Mouse (Mus musculus): ENCODE results near the gene Cnn1. TPM values are rescaled to one million over a fixed set of nuclear protein-coding genes. Genes with fewer than 3 reads are reported as not detected.
A peak's percentile ranks its signal among the peaks of the same experiment; 100 is the strongest.

The Cnn1 gene
- under 1 TPM; 0.88 to 0.93 TPM for total RNA-seq (2021)
- long read RNA-seq, experiment 1, result 0 reads
- long read RNA-seq, experiment 2, result 0 reads

- peak in 1 of 2 experiments; percentile 31 for DNase-seq (ENCODE audit: low spot score in 2 of 2)
- intact Hi-C loops (cut with DNase I), result no loop called here
These were observed at the start of gene Cnn1 for GRCm38 (mm10) chr9:22098993-22099696. Gene Cnn1 (plus strand): TSS chr9:22099216.

- intact Hi-C loops (cut with DNase I), result no loop called here
- DNase-seq (ENCODE audit: low spot score in 2 of 2), result no peak
These were observed 49.7 kb upstream of the Cnn1 start for GRCm38 (mm10) chr9:22049315-22049714.

DNA sequence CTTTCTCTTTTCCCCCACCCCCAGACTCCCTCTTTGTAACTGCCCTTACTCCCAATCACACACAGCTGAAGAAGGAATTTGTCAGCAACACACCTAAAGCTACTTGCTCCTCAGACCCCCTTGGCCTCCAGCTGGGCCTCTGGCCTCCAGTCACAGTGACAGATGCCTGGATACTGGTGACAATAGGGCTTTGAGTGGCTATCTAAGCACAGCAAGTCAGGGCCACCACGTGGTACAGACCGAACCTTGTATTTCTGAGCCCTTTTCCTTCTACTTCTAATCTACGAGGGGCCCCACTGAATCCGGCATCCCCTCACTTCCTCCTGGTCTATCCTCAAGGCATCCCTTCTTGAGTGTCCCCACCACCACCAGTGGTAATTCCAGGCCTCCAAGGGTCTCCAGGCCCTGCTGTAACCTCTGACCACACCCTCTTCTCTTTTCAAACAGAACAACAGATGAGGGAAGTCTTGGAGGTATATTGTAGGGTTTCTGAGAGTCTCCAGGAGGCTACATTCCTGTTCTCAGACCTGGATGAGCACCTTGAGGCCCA lies 49.2 kb upstream of the Cnn1 start:
- intact Hi-C loops (cut with DNase I), result loop anchor here (5.0 kb wide), 2 partner anchors 37 to 97 kb away; no protein-coding TSS in a partner anchor
- no peak for DNase-seq (ENCODE audit: low spot score in 2 of 2)

- peak; percentile 52 to 64 for DNase-seq (ENCODE audit: low spot score in 2 of 2)
- intact Hi-C loops (cut with DNase I), result loop anchor here (5.0 kb wide), 2 partner anchors 38 to 98 kb away; no protein-coding TSS in a partner anchor
These were observed 48.6 kb upstream of the Cnn1 start for GRCm38 (mm10) chr9:22050351-22050889.

DNA sequence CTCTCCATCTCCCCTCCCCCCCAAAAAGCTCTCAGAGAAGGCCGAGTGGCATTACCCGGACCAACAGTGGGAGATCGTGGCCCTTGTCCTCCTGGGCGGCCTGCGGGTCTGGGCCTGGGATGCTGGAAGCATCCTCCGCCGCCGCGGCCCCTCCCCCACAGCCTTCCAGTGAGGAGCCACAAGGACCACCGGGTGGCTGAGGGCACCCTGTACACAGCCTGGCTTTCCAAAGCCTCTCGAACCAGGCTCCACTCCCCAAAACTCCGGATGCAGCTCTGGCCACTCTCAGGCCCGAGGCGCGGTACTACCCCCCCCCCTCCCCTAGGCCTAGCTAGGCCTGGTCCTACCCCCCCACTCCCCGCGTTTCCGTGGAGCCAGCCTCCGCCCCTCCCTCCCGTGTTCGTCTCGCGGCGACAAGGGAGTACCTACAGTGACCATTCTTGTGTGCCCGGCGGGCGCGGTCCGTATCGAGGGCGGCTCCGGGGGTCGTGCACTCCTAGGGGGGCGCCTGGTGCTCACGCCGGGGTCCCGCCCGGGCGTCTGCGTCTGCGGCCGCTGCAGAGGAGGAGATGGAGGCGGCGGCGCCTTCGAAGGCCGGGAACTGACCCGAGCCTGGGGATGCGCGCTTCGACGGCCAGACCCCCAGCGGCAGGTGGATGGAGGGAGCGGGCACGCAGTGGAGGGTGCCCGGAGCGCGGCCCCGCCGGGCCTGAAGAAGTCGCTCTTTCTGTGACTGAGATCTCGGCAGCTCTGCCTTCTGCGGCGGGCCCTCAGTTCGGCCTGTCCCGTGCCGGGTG lies 47.7 kb upstream of the Cnn1 start:
- DNase-seq (ENCODE audit: low spot score in 2 of 2), result peak in 1 of 2 experiments; percentile 39
- intact Hi-C loops (cut with DNase I), result loop anchor here (5.0 kb wide), 2 partner anchors 39 to 99 kb away; no protein-coding TSS in a partner anchor

GRCm38 (mm10) chr9:22051958-22052254 lies 47.1 kb upstream of the Cnn1 start, which contains the start of gene Elavl3:
Gene Elavl3 (minus strand): TSS chr9:22052023.
- peak; percentile 85 to 87 for DNase-seq (ENCODE audit: low spot score in 2 of 2)
- intact Hi-C loops (cut with DNase I), result loop anchor here (5.0 kb wide), 2 partner anchors 40 to 100 kb away; no protein-coding TSS in a partner anchor

- intact Hi-C loops (cut with DNase I), result loop anchor here (5.0 kb wide), 2 partner anchors 41 to 101 kb away; no protein-coding TSS in a partner anchor
- no peak for DNase-seq (ENCODE audit: low spot score in 2 of 2)
These were observed 45.4 kb upstream of the Cnn1 start for GRCm38 (mm10) chr9:22053657-22054056.

DNA sequence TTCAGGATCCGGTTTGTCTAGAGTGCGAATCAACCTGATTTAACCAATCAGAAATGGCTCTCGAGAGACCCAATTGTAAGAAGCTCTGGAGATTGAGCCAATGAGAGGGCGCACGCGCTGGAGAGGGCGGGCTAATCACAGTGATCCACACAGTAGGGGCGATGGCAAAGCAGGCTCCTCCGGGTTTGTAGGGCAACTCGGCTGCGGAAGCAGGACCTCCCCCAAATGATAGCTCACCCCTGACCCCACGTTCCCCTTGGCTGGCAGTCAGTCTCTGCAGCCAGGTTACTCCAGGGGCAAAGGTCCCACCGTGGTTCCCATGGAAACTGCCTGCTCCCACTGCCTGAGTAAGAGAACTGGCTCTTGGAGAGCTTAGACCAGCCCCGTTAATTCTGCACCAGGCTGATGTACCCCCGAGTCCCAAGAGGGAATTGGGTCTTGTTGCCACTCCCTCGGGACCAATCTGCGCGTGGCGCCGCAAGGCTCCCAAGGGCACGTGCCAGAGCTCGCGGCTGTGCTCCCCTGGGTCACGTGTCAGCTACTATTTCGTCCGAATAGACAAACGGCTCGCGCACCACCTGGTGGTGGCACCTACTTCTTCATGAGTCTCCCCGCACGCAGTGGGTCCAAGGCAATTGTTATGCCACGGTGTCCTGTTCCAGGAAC lies 44.5 kb upstream of the Cnn1 start:
- DNase-seq (ENCODE audit: low spot score in 2 of 2), result peak; percentile 83 to 88
- intact Hi-C loops (cut with DNase I), result loop anchor here (5.0 kb wide), 2 partner anchors 42 to 102 kb away; no protein-coding TSS in a partner anchor

DNA sequence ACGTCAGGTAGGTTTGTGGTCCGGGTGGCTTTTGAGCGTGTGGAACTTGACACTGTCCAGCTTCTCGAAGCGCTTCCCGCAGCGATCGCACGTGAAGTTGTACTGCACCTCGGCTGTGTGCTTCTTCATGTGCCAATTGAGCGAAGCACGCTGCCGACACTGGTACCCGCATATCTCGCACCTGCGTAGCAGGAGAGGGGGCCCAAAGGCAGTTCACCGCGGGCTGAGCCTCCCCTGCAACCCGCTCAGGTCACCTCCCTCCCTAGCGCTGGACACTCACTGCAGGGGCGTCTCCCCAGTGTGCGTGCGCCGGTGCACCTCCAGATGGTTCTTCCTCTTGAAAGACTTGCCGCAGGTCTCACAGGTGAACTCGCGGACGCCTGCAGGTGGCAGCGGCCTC lies 43.3 kb upstream of the Cnn1 start:
- DNase-seq (ENCODE audit: low spot score in 2 of 2), result no peak
- intact Hi-C loops (cut with DNase I), result no loop called here

GRCm38 (mm10) chr9:22056303-22056910 lies 42.6 kb upstream of the Cnn1 start:
- no peak for DNase-seq (ENCODE audit: low spot score in 2 of 2)
- intact Hi-C loops (cut with DNase I), result no loop called here

DNA sequence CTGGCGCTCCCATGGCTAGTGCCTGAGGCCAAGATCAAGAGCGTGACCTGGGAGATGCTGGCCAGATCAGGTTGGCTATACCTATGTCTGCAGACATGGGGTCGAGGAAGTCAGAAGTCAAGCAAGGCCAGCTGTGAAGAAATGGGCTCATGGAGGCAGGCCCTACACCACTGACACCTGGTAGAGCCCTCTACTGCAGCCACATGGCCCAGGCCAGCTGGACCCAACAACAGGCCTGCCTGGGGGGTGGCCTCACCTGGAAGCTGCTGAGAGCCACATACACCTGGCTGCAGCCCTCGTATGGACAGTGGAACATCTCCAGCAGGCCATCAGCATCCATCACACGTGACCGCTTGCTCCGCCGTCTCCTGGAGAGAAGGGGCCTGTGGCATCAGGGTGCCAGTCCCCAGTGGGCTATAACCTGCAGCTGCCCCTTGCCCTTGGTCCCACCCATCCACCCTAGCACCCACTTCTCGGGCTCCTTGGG lies 41.9 kb upstream of the Cnn1 start:
- intact Hi-C loops (cut with DNase I), result no loop called here
- DNase-seq (ENCODE audit: low spot score in 2 of 2), result no peak

DNA sequence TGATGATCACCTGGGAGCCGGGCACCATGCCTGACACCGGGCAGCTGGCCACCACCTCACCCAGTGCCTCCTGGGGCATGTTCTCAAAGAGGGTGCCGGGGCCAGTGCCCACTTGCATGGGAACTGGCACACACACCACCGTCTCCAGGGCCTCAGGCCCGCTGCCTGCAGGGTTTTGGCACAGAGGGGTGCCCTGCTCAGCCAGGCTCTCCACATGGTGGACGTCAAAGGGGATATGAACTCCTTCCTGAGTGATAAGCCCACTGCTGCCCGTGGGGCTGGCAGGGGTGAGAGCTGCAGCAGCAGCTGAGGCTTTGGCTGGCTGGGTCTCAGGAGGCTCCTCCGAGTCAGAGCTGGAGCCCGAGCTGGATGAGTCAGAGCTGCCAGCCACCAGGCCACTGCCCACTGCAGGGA lies 41.0 kb upstream of the Cnn1 start:
- intact Hi-C loops (cut with DNase I), result no loop called here
- no peak for DNase-seq (ENCODE audit: low spot score in 2 of 2)

DNA sequence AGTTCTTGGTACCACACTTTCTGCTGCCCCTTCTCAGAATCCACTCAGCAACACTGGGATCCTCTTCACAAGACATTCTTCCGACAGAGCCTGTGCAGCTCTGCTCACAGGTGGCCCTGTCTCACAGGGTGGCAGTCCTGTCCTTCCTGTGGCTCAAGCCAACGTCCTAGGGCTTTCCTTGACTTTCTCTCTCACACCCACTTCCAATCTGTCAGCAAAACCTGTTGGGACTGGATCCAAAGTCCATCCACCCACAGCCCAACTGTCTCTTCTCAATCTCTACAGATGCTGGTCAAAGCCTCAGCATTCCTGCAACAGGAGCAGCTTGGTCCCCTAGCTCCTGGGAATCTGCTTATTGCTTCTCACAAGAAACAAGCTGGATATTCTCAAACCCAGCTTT lies 37.7 kb upstream of the Cnn1 start:
- intact Hi-C loops (cut with DNase I), result no loop called here
- DNase-seq (ENCODE audit: low spot score in 2 of 2), result peak in 1 of 2 experiments; percentile 52

- no peak for DNase-seq (ENCODE audit: low spot score in 2 of 2)
- intact Hi-C loops (cut with DNase I), result no loop called here
These were observed 34.7 kb upstream of the Cnn1 start for GRCm38 (mm10) chr9:22064341-22064740.

DNA sequence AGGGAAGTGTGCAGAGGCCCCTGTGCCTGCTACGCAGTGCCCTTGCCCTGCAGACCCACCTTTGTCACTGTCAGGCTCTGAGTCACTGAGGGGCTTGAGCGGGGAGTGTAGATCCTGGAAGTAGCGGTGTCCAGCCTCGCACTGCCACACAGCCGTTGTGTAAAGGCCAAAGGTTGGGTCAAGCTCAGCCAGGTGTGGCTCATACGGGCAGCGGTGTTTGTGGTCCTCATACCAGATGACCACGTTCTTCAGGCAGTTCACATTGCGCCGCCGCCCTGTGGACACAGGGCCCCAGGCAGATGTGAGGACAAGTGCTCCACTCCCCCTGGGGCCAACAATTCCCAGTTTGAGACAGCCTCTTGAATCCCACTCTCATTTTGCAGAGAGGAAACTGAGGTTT lies 33.4 kb upstream of the Cnn1 start:
- intact Hi-C loops (cut with DNase I), result loop anchor here (2.0 kb wide), 1 partner anchor 77 kb away; no protein-coding TSS in a partner anchor
- no peak for DNase-seq (ENCODE audit: low spot score in 2 of 2)

DNA sequence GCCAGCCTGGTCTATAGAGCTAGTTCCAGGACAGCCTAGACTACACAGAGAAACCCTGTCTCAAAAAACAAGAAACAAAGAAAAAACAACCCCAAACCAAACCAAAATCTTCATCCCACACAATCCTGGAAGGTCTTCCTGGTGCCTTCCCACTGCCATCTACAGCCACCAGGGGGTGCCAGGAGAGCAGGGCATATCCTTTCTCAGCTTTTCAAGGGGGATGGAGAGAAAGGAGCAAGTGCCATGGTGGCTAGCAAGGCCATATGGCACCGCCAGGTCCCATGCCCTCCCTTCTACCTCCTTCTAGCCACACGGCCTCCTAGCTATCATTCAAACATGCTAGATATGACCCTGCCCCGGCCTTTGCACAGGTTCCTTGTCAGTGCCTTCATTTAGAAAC lies 32.6 kb upstream of the Cnn1 start:
- intact Hi-C loops (cut with DNase I), result loop anchor here (2.0 kb wide), 1 partner anchor 76 kb away; no protein-coding TSS in a partner anchor
- peak in 1 of 2 experiments; percentile 61 for DNase-seq (ENCODE audit: low spot score in 2 of 2)

DNA sequence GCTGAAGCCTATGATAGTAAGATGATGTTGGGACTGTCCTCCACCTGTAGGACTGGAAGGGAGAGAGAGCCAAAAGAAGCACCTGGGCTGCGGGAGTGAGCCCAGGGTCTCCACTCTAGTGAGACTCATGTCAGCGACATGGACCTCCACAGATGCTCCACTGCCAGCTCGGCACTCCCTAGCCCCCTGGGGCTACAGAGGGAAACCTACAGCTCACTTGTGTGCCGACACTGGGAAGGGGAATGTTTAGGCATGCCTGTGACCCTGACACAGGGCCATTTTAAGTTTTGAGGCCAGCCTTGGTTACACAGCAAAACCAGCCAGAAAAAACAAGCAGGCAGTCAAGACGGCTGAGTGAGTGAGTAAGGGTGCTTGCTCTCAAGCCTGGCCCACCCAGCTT lies 31.8 kb upstream of the Cnn1 start:
- intact Hi-C loops (cut with DNase I), result loop anchor here (2.0 kb wide), 1 partner anchor 76 kb away; no protein-coding TSS in a partner anchor

GRCm38 (mm10) chr9:22069881-22070553 lies 29.0 kb upstream of the Cnn1 start:
- no peak for DNase-seq (ENCODE audit: low spot score in 2 of 2)
- intact Hi-C loops (cut with DNase I), result no loop called here

More for the DNA sequence above, 31.8 kb upstream of the Cnn1 start:
- no peak for DNase-seq (ENCODE audit: low spot score in 2 of 2)
